ENCODE assay signal across 18 mouse cellular contexts in the genomic region with DNA sequence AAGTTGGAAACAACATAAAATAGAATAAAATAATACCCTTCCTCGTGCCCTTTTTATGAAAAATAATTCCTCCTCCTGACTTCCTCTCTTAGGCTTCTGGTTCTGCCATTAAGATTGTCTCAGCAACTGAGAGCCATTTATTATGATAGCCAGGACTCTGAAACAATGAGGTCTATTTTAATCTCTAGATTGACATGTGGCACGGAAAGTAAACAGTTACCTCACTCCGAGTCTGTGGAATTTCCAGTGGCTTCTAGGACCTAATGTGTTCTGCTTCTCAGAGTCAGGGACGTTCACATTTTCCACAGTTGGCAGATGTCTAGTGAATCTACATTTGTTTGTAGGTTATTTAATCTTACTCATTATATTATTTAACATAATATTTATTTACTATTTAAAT.
A peak's percentile ranks its signal among the peaks of the same experiment; 100 is the strongest.
DNase-seq lines count a peak whose midpoint lies in the region; ATAC-seq and TF ChIP-seq lines count a peak whose summit lies in the region.
"Had no signal": no experiment of that assay in that cellular context is flagged by ENCODE, and none has a peak within 500 bp of the region (broad histone marks: within the 10 kb centered on the region; RNA-seq: fewer than 3 reads in every experiment).

No protein-coding gene starts in this region.

- H3K36me3 ChIP-seq in heart, embryonic 12.5 days = no peaks in the 10 kb centered on the region
- H3K36me3 ChIP-seq in intestine, embryonic 14.5 days (ENCODE audit: control insufficient read depth, insufficient read depth, low read length) = no peaks in the 10 kb centered on the region
- H3K36me3 ChIP-seq in intestine, postnatal 0 days (ENCODE audit: control insufficient read depth, insufficient read depth) = no peaks in the 10 kb centered on the region; the same call in 1 of the 2 replicates
- H3K36me3 ChIP-seq in CH12.LX (replicated peaks in 1 of 2; ENCODE audit: control insufficient read depth in 1 of 2, insufficient read depth in 1 of 2, low read length in 1 of 2) = no peaks in the 10 kb centered on the region
- H3K36me3 ChIP-seq in intestine, embryonic 15.5 days = no peaks in the 10 kb centered on the region
- H3K36me3 ChIP-seq: forebrain, embryonic 12.5 days; hindbrain, embryonic 10.5 days; limb, embryonic 15.5 days; liver, embryonic 15.5 days; midbrain, embryonic 12.5 days; neural tube, embryonic 13.5 days had no signal

- in situ Hi-C loops in CH12.LX (cut with MboI; ENCODE audit: low pct_ligation_motif_present, low pct_unique_long_range_greater_than_20kb, low sequenced_read_pairs) = no loop called here

- dilution Hi-C loops in CH12.LX (cut with MboI; ENCODE audit: extremely low pct_ligation_motif_present, extremely low pct_unique_long_range_greater_than_20kb, low sequenced_read_pairs) = no loop called here

- DNase-seq in heart, adult 11 months = peak; percentile 93
- DNase-seq in intestine, embryonic 14.5 days (ENCODE audit: low spot score) = no peak
- no peak for DNase-seq in CH12.LX (ENCODE audit: extremely low read depth)
- no peak for DNase-seq in kidney, adult 11 months
- DNase-seq: cerebellum, adult 2 months; gastrocnemius, postnatal 14 days; kidney, postnatal 36 days; thymus, adult 18-20 months; thymus, postnatal 4 days had no signal

- 0 out of 2 replicates have a peak, but pooled peaks cover 3% of the 10 kb centered on the region for H3K27me3 ChIP-seq in heart, embryonic 12.5 days (replicated peaks)
- no peaks in the 10 kb centered on the region for H3K27me3 ChIP-seq in intestine, embryonic 14.5 days (replicated peaks; ENCODE audit: control insufficient read depth, insufficient read depth, low read length)
- no peaks in the 10 kb centered on the region for H3K27me3 ChIP-seq in intestine, postnatal 0 days (replicated peaks; ENCODE audit: control insufficient read depth, insufficient read depth, low read length)
- no peaks in the 10 kb centered on the region for H3K27me3 ChIP-seq in CH12.LX (replicated peaks)
- no peaks in the 10 kb centered on the region for H3K27me3 ChIP-seq in intestine, embryonic 15.5 days (replicated peaks)
- H3K27me3 ChIP-seq: limb, embryonic 15.5 days; liver, embryonic 15.5 days; midbrain, embryonic 12.5 days; neural tube, embryonic 13.5 days had no signal

- H3K4me2 ChIP-seq in heart, embryonic 12.5 days = no peak overlapping the region
- H3K4me2 ChIP-seq in intestine, embryonic 14.5 days (ENCODE audit: low read length) = no peak overlapping the region
- no peak overlapping the region for H3K4me2 ChIP-seq in intestine, postnatal 0 days (replicated peaks; ENCODE audit: low read depth)
- no peak overlapping the region for H3K4me2 ChIP-seq in CH12.LX (ENCODE audit: insufficient read depth, low read depth, poor library complexity, severe bottlenecking)
- H3K4me2 ChIP-seq in intestine, embryonic 15.5 days (replicated peaks) = no peak overlapping the region
- H3K4me2 ChIP-seq: forebrain, embryonic 12.5 days; limb, embryonic 15.5 days; liver, embryonic 15.5 days; midbrain, embryonic 12.5 days; neural tube, embryonic 13.5 days had no signal

- TF ChIP-seq CTCF in intestine, postnatal 0 days (IDR thresholded peaks at IDR 0.05; ENCODE audit: low read depth) = no peak
- no peak for TF ChIP-seq CTCF in CH12.LX (conservative IDR thresholded peaks at IDR 0.05 in 1 of 2, IDR thresholded peaks at IDR 0.05 in 1 of 2; ENCODE audit: low read depth in 2 of 2, low read length in 2 of 2)

- peaks cover 49% of the 10 kb centered on the region for H3K4me1 ChIP-seq in heart, embryonic 12.5 days (replicated peaks)
- peaks cover 9% of the 10 kb centered on the region; the same call in 1 of the 2 replicates for H3K4me1 ChIP-seq in intestine, embryonic 14.5 days (replicated peaks; ENCODE audit: control insufficient read depth, insufficient read depth, low read length)
- no peaks in the 10 kb centered on the region for H3K4me1 ChIP-seq in intestine, postnatal 0 days (replicated peaks; ENCODE audit: control insufficient read depth, insufficient read depth, low read length)
- peaks cover 11 to 28% of the 10 kb centered on the region in 2 experiments; a peak in 3 of 4 replicates for H3K4me1 ChIP-seq in CH12.LX (ENCODE audit: control insufficient read depth in 1 of 2, insufficient read depth in 2 of 2)
- peaks cover 6% of the 10 kb centered on the region; the same call in 1 of the 2 replicates for H3K4me1 ChIP-seq in intestine, embryonic 15.5 days (replicated peaks)
- H3K4me1 ChIP-seq: liver, embryonic 15.5 days; midbrain, embryonic 12.5 days had no signal

- TF ChIP-seq EP300 in CH12.LX (IDR thresholded peaks at IDR 0.05; ENCODE audit: low read length) = peak; percentile 31; the same call in 1 of the 2 replicates

- no peak for TF ChIP-seq POLR2A in CH12.LX (IDR thresholded peaks at IDR 0.05; ENCODE audit: low read depth, low read length)

- TF ChIP-seq RAD21 in CH12.LX (IDR thresholded peaks at IDR 0.05; ENCODE audit: low read depth, low read length) = no peak

- no peak for ATAC-seq in heart, embryonic 12.5 days (ENCODE audit: insufficient number of reproducible peaks, low FRiP score)
- ATAC-seq in intestine, embryonic 14.5 days (replicated peaks; ENCODE audit: low FRiP score, low TSS enrichment, low read depth) = 0 out of 2 replicates have a peak, but pooled peaks have one; percentile 47
- ATAC-seq in intestine, postnatal 0 days = no peak
- peak; percentile 66; the same call in 1 of the 2 replicates for ATAC-seq in intestine, embryonic 15.5 days

- H3K4me3 ChIP-seq in heart, embryonic 12.5 days = no peak overlapping the region
- H3K4me3 ChIP-seq in intestine, embryonic 14.5 days (ENCODE audit: low read depth, low read length) = no peak overlapping the region
- no peak overlapping the region for H3K4me3 ChIP-seq in intestine, postnatal 0 days (ENCODE audit: low read depth, low read length)
- no peak overlapping the region for H3K4me3 ChIP-seq in CH12.LX (replicated peaks in 1 of 3; ENCODE audit: low read depth in 2 of 3, low read length in 2 of 3, poor library complexity in 1 of 3)
- no peak overlapping the region for H3K4me3 ChIP-seq in intestine, embryonic 15.5 days (replicated peaks)
- H3K4me3 ChIP-seq: forebrain, embryonic 12.5 days; hindbrain, embryonic 10.5 days; limb, embryonic 15.5 days; liver, embryonic 15.5 days; midbrain, embryonic 12.5 days; neural tube, embryonic 13.5 days had no signal

- no peak overlapping the region for H3K9ac ChIP-seq in heart, embryonic 12.5 days
- no peak overlapping the region for H3K9ac ChIP-seq in intestine, embryonic 14.5 days (ENCODE audit: low read length)
- no peak overlapping the region for H3K9ac ChIP-seq in intestine, postnatal 0 days (ENCODE audit: low read depth, low read length)
- no peak overlapping the region for H3K9ac ChIP-seq in CH12.LX (ENCODE audit: insufficient read depth, low read depth)
- no peak overlapping the region for H3K9ac ChIP-seq in intestine, embryonic 15.5 days
- H3K9ac ChIP-seq: forebrain, embryonic 12.5 days; limb, embryonic 15.5 days; liver, embryonic 15.5 days; midbrain, embryonic 12.5 days; neural tube, embryonic 13.5 days had no signal

- WGBS in heart, embryonic 12.5 days = 15% methylated on average over 4 of the region's 4 CpGs
- 30% methylated on average over 4 of the region's 4 CpGs for WGBS in intestine, embryonic 14.5 days
- WGBS in intestine, postnatal 0 days = 21% methylated on average over 4 of the region's 4 CpGs
- 26% methylated on average over 4 of the region's 4 CpGs for WGBS in intestine, embryonic 15.5 days

- no peak overlapping the region for H3K27ac ChIP-seq in heart, embryonic 12.5 days (ENCODE audit: poor library complexity, severe bottlenecking)
- no peak overlapping the region for H3K27ac ChIP-seq in intestine, embryonic 14.5 days (ENCODE audit: low read depth)
- H3K27ac ChIP-seq in intestine, postnatal 0 days (ENCODE audit: low read depth, low read length) = no peak overlapping the region
- H3K27ac ChIP-seq in CH12.LX (ENCODE audit: insufficient read depth, low read depth) = no peak overlapping the region
- no peak overlapping the region for H3K27ac ChIP-seq in intestine, embryonic 15.5 days
- H3K27ac ChIP-seq: forebrain, embryonic 12.5 days; hindbrain, embryonic 10.5 days; limb, embryonic 15.5 days; liver, embryonic 15.5 days; midbrain, embryonic 12.5 days; neural tube, embryonic 13.5 days had no signal

- H3K9me3 ChIP-seq in heart, embryonic 12.5 days (replicated peaks) = no peaks in the 10 kb centered on the region
- no peaks in the 10 kb centered on the region for H3K9me3 ChIP-seq in intestine, embryonic 14.5 days (ENCODE audit: control insufficient read depth, low read length)
- no peaks in the 10 kb centered on the region for H3K9me3 ChIP-seq in intestine, postnatal 0 days (ENCODE audit: control insufficient read depth)
- H3K9me3 ChIP-seq in CH12.LX (replicated peaks; ENCODE audit: low read length) = no peaks in the 10 kb centered on the region
- no peaks in the 10 kb centered on the region for H3K9me3 ChIP-seq in intestine, embryonic 15.5 days
- H3K9me3 ChIP-seq: forebrain, embryonic 12.5 days; hindbrain, embryonic 10.5 days; limb, embryonic 15.5 days; liver, embryonic 15.5 days; midbrain, embryonic 12.5 days; neural tube, embryonic 13.5 days had no signal

- H3K79me2 ChIP-seq in CH12.LX (replicated peaks; ENCODE audit: control insufficient read depth, extremely low read depth, insufficient read depth, poor library complexity, severe bottlenecking) = no peaks in the 10 kb centered on the region

TF ChIP-seq in CH12.LX, 34 proteins besides CTCF, POLR2A, EP300 and RAD21 (continues in another document):
- TF ChIP-seq POLR2AphosphoS2 (IDR thresholded peaks at IDR 0.05; ENCODE audit: low read depth, low read length) = no peak
- no peak for TF ChIP-seq MAZ (IDR thresholded peaks at IDR 0.05; ENCODE audit: low read depth, low read length)
- no peak for TF ChIP-seq NELFE (IDR thresholded peaks at IDR 0.05; ENCODE audit: low read depth, low read length)
- no peak for TF ChIP-seq ZMIZ1 (IDR thresholded peaks at IDR 0.05; ENCODE audit: low read depth, low read length)
- TF ChIP-seq JUND (conservative IDR thresholded peaks at IDR 0.05; ENCODE audit: low read depth, low read length) = no peak
- TF ChIP-seq UBTF (IDR thresholded peaks at IDR 0.05; ENCODE audit: low read depth, low read length) = no peak
- TF ChIP-seq MAFK (IDR thresholded peaks at IDR 0.05; ENCODE audit: insufficient replicate concordance, low read length) = no peak
- TF ChIP-seq IRF4 (IDR thresholded peaks at IDR 0.05; ENCODE audit: low read depth, low read length) = no peak
- TF ChIP-seq SIN3A (IDR thresholded peaks at IDR 0.05; ENCODE audit: low read length) = no peak
- TF ChIP-seq NRF1 (IDR thresholded peaks at IDR 0.05; ENCODE audit: low read depth, low read length) = no peak
- TF ChIP-seq BHLHE40 (IDR thresholded peaks at IDR 0.05; ENCODE audit: low read depth, low read length) = no peak
- TF ChIP-seq ETS1 (conservative IDR thresholded peaks at IDR 0.05; ENCODE audit: low read depth, low read length) = no peak
- no peak for TF ChIP-seq MAX (IDR thresholded peaks at IDR 0.05; ENCODE audit: low read length)
- TF ChIP-seq TBP (conservative IDR thresholded peaks at IDR 0.05; ENCODE audit: low read depth, low read length) = no peak
- no peak for TF ChIP-seq E2F4 (IDR thresholded peaks at IDR 0.05; ENCODE audit: insufficient replicate concordance, low read depth, low read length)
- TF ChIP-seq HCFC1 (IDR thresholded peaks at IDR 0.05; ENCODE audit: low read depth, low read length) = no peak

Comparison
In these comparisons a context has a peak if more than half of its experiments do, and no peak if none do; other contexts are left out.
1. ATAC-seq: peak in intestine, embryonic 14.5 days (single experiment) and intestine, embryonic 15.5 days (single experiment); none in heart, embryonic 12.5 days (single experiment) and intestine, postnatal 0 days (single experiment).